Mouse (Mus musculus) heart, embryonic 11.5 days (tissue): ENCODE data around the gene Znrf2. TPM values are rescaled to one million over a fixed set of nuclear protein-coding genes. Genes with fewer than 3 reads are reported as not detected.
"Not testable (repeated sequence)": the region's sequence is repeated elsewhere in the genome, so short reads cannot be mapped to it uniquely, and the experiment has no call there.

Experiments used
- ATAC-seq: fragments of 200-750 bp; cut with Nextera tagmentation; replicated peaks from 2 replicates; pipeline ENCODE4 v1.8.0; 2017; ENCODE audit warnings: moderate library complexity; ENCODE audit not compliant: insufficient number of reproducible peaks, low FRiP score, low TSS enrichment
- H3K27ac ChIP-seq: fragments of 300-500 bp; sonication (generic); 2 replicates; pipeline ENCODE4 v1.5.1; 2014; ENCODE audit warnings: mild to moderate bottlenecking, low read depth, low read length
- H3K27me3 ChIP-seq: fragments of 300-500 bp; sonication (generic); 2 replicates; pipeline ENCODE4 v1.6.1; 2014; ENCODE audit warnings: mild to moderate bottlenecking, low read length, mixed read lengths; ENCODE audit not compliant: control insufficient read depth, insufficient read depth
- H3K36me3 ChIP-seq: fragments of 300-500 bp; sonication (generic); 2 replicates; pipeline ENCODE4 v1.6.1; 2014; ENCODE audit warnings: mild to moderate bottlenecking, low read length, moderate library complexity, mixed read lengths; ENCODE audit not compliant: control insufficient read depth, insufficient read depth
- H3K4me1 ChIP-seq: fragments of 300-500 bp; sonication (generic); 2 replicates; pipeline ENCODE4 v1.6.1; 2014; ENCODE audit warnings: low read length; ENCODE audit not compliant: control insufficient read depth, insufficient read depth
- H3K4me2 ChIP-seq: fragments of 300-500 bp; sonication (generic); 2 replicates; pipeline ENCODE4 v1.6.1; 2014; ENCODE audit warnings: mild to moderate bottlenecking, moderate library complexity
- H3K4me3 ChIP-seq: fragments of 300-500 bp; sonication (generic); 2 replicates; pipeline ENCODE4 v1.5.1; 2014; ENCODE audit warnings: low read depth, low read length
- H3K9ac ChIP-seq: fragments of 300-500 bp; sonication (generic); 2 replicates; pipeline ENCODE4 v1.6.1; 2014; ENCODE audit warnings: mild to moderate bottlenecking, low read depth, low read length, moderate library complexity
- H3K9me3 ChIP-seq: fragments of 300-500 bp; sonication (generic); replicated peaks from 2 replicates; pipeline ENCODE4 v1.6.1; 2016; ENCODE audit warnings: low read length; ENCODE audit not compliant: control insufficient read depth
- WGBS: fragments of 180-500 bp; shearing (Covaris S2); extraction: QIAGEN DNeasy Blood & Tissue Kit; methylation state at CpG from one replicate; pipeline ENCODE4 v1.1.7; 2014; ENCODE audit not compliant: insufficient replicate concordance; 5-methylcytosine and 5-hydroxymethylcytosine counted together
- polyA plus RNA-seq: library from polyadenylated mRNA; unstranded; fragments of >200 nt; fragmentation: Nextera tagmentation; extraction: Ambion mirVana; gene quantifications from 2 replicates; pipeline ENCODE4 v1.2.1, GENCODE M21; 2014

The Znrf2 gene
- polyA plus RNA-seq, 1 experiment from 2014 or later: 3.2 TPM

DNA sequence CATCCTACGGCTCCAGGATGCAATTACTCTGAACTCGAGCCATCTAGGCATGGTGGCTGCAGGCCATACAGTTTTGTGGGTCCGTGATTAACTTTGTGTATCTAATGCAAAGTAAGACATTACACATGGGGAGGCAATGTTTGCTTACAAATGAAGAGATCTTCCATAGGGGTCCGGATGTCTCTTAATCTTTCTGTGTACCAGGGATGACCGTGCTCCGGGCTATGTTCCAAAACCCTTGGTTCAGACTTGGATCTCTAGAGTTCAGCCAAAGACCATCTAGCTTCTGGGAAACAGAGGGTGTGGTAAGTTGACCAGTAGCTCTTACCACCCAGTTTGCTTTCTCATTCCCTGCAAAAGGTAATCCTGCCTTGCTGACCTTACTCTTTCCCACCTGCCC lies 4.4 kb upstream of the Znrf2 start:
- Histone ChIP-seq H3K27me3 (no peaks in the 10 kb centered on the region), H3K27ac (no peak overlapping the region), H3K9me3 (no peaks in the 10 kb centered on the region), H3K4me1 (0 out of 2 replicates have a peak, but pooled peaks cover 3% of the 10 kb centered on the region), H3K4me2 (no peak overlapping the region), H3K36me3 (no peaks in the 10 kb centered on the region), H3K4me3 (no peak overlapping the region), H3K9ac (no peak overlapping the region)
- WGBS: 83% methylated on average over 6 of the region's 6 CpGs
- ATAC-seq: no peak

DNA sequence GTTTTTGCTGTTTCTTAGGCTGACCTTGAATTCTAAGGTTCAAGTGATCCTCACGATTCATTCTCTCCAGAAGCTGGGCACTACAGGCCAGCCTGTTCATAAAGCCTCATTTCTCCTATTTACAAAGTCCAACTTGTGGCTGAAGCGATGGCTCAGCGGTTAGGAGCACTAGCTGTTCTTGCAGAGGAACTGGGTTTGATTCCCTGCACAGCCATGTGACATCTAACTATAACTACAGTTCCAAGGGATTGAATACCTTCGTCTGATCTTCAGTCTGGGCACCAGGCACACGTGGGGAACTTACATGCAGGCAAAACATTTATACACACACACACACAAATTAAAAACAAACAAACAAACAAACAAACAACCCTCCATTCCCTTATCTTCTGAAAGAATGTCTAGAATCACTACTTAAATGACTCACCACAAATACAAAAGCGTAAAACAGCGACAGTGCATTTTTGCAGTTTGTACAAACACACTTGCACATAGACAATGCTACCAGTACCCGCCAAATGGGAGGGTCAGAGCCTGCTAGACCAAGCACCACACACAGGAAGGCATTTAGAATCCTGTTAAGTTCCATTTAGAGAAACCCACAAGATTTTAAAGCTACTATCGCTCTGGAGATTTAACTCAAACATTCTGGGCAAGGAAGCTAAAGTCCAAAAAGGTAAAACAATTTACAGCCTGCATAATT lies 1.1 kb upstream of the Znrf2 start:
- no peak overlapping the region for H3K27ac ChIP-seq
- no peak for ATAC-seq
- peak overlapping the region; percentile 78; the same call in 1 of the 2 replicates for H3K4me3 ChIP-seq
- H3K36me3 ChIP-seq: no peaks in the 10 kb centered on the region
- 77% methylated on average over 9 of the region's 9 CpGs for WGBS
- H3K4me2 ChIP-seq: peak overlapping the region; percentile 82; the same call in 1 of the 2 replicates
- peaks cover 12% of the 10 kb centered on the region for H3K4me1 ChIP-seq
- no peaks in the 10 kb centered on the region for H3K27me3 ChIP-seq
- H3K9me3 ChIP-seq: no peaks in the 10 kb centered on the region
- H3K9ac ChIP-seq: no peak overlapping the region; the same call in 1 of the 2 replicates

DNA sequence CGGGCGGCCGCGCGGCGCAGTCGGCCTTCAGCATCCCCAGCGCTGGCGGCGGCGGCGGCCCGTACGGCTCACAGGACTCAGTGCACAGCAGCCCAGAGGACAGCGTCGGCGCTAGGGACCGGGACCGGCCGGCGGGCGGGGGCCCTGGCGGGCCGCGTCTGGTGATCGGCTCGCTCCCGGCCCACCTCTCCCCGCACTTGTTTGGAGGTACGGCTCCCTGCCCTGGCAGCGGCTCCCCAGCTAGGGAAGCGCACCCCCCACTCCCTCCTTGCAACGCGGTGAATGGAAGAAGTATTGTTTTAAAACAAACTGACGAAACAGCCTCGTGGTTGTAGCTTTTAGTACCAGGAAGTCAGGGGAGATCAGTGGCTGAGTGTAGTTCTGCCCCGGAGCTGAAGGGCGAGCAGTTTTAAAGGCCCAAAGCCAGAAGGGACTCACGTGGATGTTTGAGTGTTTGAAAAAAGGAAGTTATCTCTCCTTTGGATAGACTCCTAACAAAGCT lies 601 bp downstream of the Znrf2 start:
- Histone ChIP-seq H3K9ac (peak overlapping the region; percentile 86), H3K4me3 (peak overlapping the region; percentile 78), H3K4me2 (peak overlapping the region; percentile 82), H3K9me3 (no peaks in the 10 kb centered on the region), H3K4me1 (peaks cover 12% of the 10 kb centered on the region), H3K36me3 (no peaks in the 10 kb centered on the region), H3K27me3 (no peaks in the 10 kb centered on the region), H3K27ac (peak overlapping the region; percentile 95)
- peak; percentile 41; the same call in 1 of the 2 replicates for ATAC-seq
- WGBS: under 1% methylated on average over 35 of the region's 39 CpGs

DNA sequence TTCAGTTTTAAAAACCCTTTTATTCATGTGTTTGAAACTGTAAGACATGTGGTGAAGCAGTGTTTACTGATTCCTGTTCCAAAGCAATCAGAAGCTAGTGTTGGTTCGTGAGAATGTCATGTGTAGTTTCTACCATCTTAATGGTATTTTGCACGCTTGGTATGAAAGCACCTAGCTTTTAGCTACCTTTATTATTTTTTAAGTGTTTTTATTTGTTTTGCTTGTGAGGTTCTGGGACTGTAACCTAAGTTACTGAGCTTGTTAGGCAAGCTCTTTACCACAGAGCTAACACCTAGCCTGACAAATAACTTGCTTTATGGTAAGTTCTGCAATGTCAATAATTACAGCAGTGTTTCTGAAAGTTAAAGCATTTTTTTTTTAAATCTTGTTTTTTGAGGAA lies 1.7 kb downstream of the Znrf2 start:
- peak overlapping the region; percentile 19; the same call in 1 of the 2 replicates for H3K9ac ChIP-seq
- WGBS: 57% methylated on average over 2 of the region's 2 CpGs
- peaks cover 12% of the 10 kb centered on the region for H3K4me1 ChIP-seq
- ATAC-seq: no peak
- no peak overlapping the region for H3K27ac ChIP-seq
- H3K27me3 ChIP-seq: no peaks in the 10 kb centered on the region
- H3K4me2 ChIP-seq: peak overlapping the region; percentile 82
- no peaks in the 10 kb centered on the region for H3K36me3 ChIP-seq
- H3K4me3 ChIP-seq: peak overlapping the region; percentile 78
- H3K9me3 ChIP-seq: no peaks in the 10 kb centered on the region

DNA sequence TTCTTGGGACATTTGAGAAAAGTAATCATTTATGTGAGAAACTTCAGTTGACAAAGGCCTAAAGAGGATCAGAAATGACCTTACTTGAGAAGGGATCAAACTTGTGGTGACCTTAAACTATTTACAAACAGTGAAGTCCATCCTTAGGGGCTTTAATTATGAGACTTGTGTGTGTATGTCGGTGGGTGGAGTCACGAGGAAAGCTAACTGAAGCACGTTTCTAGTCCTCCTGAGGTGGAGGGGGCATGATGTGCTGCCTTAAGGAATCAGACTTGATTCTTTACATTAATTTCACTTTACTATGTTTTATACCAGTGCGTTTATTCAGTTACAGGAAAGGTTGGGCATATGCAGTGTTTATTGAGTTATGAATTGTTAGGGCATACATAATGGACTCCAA lies 2.6 kb downstream of the Znrf2 start:
- Histone ChIP-seq H3K27me3 (no peaks in the 10 kb centered on the region), H3K9ac (no peak overlapping the region), H3K9me3 (no peaks in the 10 kb centered on the region), H3K4me1 (peaks cover 12% of the 10 kb centered on the region), H3K4me2 (no peak overlapping the region), H3K36me3 (no peaks in the 10 kb centered on the region), H3K27ac (no peak overlapping the region), H3K4me3 (no peak overlapping the region)
- no peak for ATAC-seq
- WGBS: 37% methylated on average over 4 of the region's 4 CpGs

DNA sequence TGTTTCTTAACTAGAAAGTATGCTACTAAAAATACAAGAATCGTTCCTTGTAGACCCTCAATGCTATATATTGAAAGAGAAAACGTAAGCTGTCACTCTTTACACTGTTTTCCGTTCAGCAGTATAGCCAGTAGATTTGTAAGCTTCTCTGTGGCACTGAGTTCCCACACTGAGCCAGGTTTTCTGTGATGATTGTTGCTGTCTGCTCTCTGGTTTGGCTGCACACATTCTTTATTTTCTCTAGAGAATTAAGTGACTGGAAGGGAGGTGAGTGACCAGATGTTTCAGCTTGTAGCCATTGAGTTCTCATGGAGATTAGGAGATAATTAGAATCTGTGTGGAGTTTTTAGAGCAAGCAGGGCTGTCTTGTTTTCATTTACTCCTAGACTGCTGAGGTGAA lies 3.0 kb downstream of the Znrf2 start:
- 52% methylated on average over 3 of the region's 3 CpGs for WGBS

DNA sequence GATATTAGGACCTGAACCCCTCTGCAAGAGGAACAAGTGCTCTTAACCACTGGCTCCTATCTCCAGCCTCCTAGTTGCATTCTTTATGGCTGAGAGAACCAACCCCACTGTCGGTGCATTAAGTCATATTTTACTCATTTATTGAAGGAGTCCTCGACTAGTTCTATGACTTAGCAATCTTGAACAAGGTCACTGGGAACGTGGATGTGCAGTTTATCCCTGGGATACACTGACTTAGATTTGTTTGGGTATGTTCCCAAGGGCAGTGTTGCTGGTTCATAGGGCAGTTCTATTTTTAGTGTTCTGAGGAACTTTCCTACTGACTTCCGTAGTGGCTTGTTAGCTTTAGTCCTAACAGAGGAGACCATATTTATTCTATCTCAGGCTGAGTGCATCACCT lies 5.6 kb downstream of the Znrf2 start:
- Histone ChIP-seq H3K9ac (no peak overlapping the region), H3K9me3 (no peaks in the 10 kb centered on the region), H3K27ac (no peak overlapping the region), H3K4me3 (no peak overlapping the region), H3K27me3 (no peaks in the 10 kb centered on the region), H3K4me1 (peaks cover 12% of the 10 kb centered on the region), H3K4me2 (no peak overlapping the region; the same call in 1 of the 2 replicates), H3K36me3 (no peaks in the 10 kb centered on the region)
- ATAC-seq: no peak
- 61% methylated on average over 4 of the region's 4 CpGs for WGBS

More for the DNA sequence above, 3.0 kb downstream of the Znrf2 start:
- no peak overlapping the region for H3K27ac ChIP-seq
- no peak overlapping the region for H3K4me3 ChIP-seq
- peaks cover 12% of the 10 kb centered on the region for H3K4me1 ChIP-seq
- H3K9me3 ChIP-seq: no peaks in the 10 kb centered on the region
- no peak overlapping the region for H3K9ac ChIP-seq
- H3K4me2 ChIP-seq: peak overlapping the region; percentile 12; the same call in 1 of the 2 replicates
- no peaks in the 10 kb centered on the region for H3K27me3 ChIP-seq
- no peaks in the 10 kb centered on the region for H3K36me3 ChIP-seq
- no peak for ATAC-seq

DNA sequence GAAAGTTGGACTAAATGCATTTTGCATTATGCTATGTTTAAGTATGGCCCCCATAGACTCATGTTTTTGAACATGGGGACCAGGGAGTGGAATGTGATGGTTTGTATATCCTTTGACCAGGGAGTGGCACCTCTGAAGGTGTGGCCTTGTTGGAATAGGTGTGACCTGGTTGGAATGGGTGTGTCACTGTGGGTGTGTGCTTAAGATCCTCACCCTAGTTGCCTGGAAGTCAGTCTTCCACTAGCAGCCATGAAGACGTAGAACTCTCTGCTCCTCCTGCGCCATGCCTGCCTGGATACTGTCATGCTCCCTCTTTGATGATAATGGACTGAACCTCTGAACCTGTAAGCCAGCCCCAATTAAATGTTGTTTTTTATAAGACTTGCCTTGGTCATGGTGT lies 7.8 kb downstream of the Znrf2 start:
- not testable (repeated sequence) for H3K9ac ChIP-seq, H3K36me3 ChIP-seq
- WGBS: 83% methylated on average over 2 of the region's 2 CpGs

DNA sequence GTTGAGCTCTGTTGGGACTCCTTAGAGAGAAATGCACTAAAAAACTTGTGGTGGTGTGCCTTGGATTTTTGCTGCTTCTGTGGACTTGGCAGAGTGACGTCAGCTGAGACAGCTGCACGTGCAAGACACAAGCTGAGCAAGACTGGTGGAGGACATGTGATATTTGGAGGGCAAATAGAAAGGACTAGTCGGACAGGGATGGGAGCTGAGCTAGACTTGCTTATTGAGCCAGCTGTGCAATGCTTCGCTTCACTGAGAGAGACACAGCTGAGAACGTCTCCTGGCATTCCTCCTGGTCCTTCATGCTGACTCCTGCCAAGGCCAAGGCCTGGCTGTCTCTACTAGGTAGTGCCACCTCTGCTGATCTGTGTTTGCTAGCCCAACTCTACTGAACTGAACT lies 10.8 kb downstream of the Znrf2 start:
- no peak overlapping the region for H3K9ac ChIP-seq
- 78% methylated on average over 5 of the region's 5 CpGs for WGBS
- H3K4me1 ChIP-seq: no peaks in the 10 kb centered on the region
- ATAC-seq: no peak
- no peaks in the 10 kb centered on the region for H3K36me3 ChIP-seq
- no peaks in the 10 kb centered on the region for H3K27me3 ChIP-seq
- no peak overlapping the region for H3K4me3 ChIP-seq
- H3K27ac ChIP-seq: no peak overlapping the region
- no peak overlapping the region for H3K4me2 ChIP-seq
- H3K9me3 ChIP-seq: no peaks in the 10 kb centered on the region

More for the DNA sequence above, 7.8 kb downstream of the Znrf2 start:
- H3K4me2 ChIP-seq, H3K9me3 ChIP-seq, H3K27ac ChIP-seq, H3K4me1 ChIP-seq, H3K27me3 ChIP-seq, H3K4me3 ChIP-seq, ATAC-seq: not testable (repeated sequence)
